Mouse (Mus musculus) ES-E14 (cell line): ENCODE measurements at regions not wholly inside any gene's neighbourhood (a gene's known extent, or its start where the extent isn't known, plus 50 kb on each side); places are given as distances from the start of the nearest gene placed in this dataset.

Source experiments
- CHD2 ChIP-seq: IDR thresholded peaks from 2 replicates; pipeline ENCODE4 v1.6.1; 2014; ENCODE audit warnings: mild to moderate bottlenecking, low read depth, low read length, inconsistent platforms
- HCFC1 ChIP-seq: IDR thresholded peaks from 2 replicates; pipeline ENCODE4 v1.6.1; 2012; ENCODE audit warnings: low read length, inconsistent platforms, borderline replicate concordance; ENCODE audit not compliant: insufficient read depth
- MAFK ChIP-seq: IDR thresholded peaks from 2 replicates; pipeline ENCODE4 v1.6.1; 2014; ENCODE audit warnings: mild to moderate bottlenecking, low read depth, low read length, inconsistent platforms; ENCODE audit not compliant: insufficient read depth
- ZC3H11A ChIP-seq: IDR thresholded peaks from 2 replicates; pipeline ENCODE4 v1.6.1; 2012; ENCODE audit warnings: low read depth, mild to moderate bottlenecking, inconsistent platforms, low read length, borderline replicate concordance
- ZNF384 ChIP-seq: IDR thresholded peaks from 2 replicates; pipeline ENCODE4 v1.6.1; 2012; ENCODE audit warnings: low read depth, low read length, inconsistent platforms

- TF ChIP-seq CHD2, result no peak
- no peak for TF ChIP-seq MAFK
- no peak for TF ChIP-seq ZC3H11A
- TF ChIP-seq HCFC1, result no peak
- no peak for TF ChIP-seq ZNF384
Observed at GRCm38 (mm10) chr8:26441268-26442030, 322.1 kb downstream of the Gm45692 start.
